Mouse (Mus musculus): ENCODE data around the gene Adamtsl4. TPM values are rescaled to one million over a fixed set of nuclear protein-coding genes. Genes with fewer than 3 reads are reported as not detected.

The Adamtsl4 gene
- polyA plus RNA-seq, 1 experiment: 7.9 TPM

- TF ChIP-seq CTCF (IDR thresholded peaks at IDR 0.05; ENCODE audit: extremely low read depth, insufficient read depth, insufficient read length, insufficient replicate concordance) (no peak), POLR2A (IDR thresholded peaks at IDR 0.05; ENCODE audit: low read depth, low read length) (no peak)
- H3K4me3 ChIP-seq (ENCODE audit: extremely low read depth, insufficient read depth, insufficient read length): peak overlapping the region; percentile 6; the same call in 1 of the 2 replicates
- 38% methylated on average over 2 of the region's 2 CpGs for WGBS
- peaks cover 42% of the 10 kb centered on the region for H3K4me1 ChIP-seq (ENCODE audit: control insufficient read depth, insufficient read depth, insufficient read length)
- H3K36me3 ChIP-seq (ENCODE audit: control insufficient read depth, insufficient read depth, low read length): peaks cover 41% of the 10 kb centered on the region
- DNase-seq (ENCODE audit: low read depth in 1 of 2, low spot score in 2 of 2): no peak
- H3K27ac ChIP-seq (ENCODE audit: insufficient read depth, low read length): peak overlapping the region; percentile 59
- H3K27me3 ChIP-seq (ENCODE audit: control insufficient read depth, insufficient read depth, low read length): no peaks in the 10 kb centered on the region
Measured at GRCm38 (mm10) chr3:95663486-95663885, 24.2 kb downstream of the Adamtsl4 start.

DNA sequence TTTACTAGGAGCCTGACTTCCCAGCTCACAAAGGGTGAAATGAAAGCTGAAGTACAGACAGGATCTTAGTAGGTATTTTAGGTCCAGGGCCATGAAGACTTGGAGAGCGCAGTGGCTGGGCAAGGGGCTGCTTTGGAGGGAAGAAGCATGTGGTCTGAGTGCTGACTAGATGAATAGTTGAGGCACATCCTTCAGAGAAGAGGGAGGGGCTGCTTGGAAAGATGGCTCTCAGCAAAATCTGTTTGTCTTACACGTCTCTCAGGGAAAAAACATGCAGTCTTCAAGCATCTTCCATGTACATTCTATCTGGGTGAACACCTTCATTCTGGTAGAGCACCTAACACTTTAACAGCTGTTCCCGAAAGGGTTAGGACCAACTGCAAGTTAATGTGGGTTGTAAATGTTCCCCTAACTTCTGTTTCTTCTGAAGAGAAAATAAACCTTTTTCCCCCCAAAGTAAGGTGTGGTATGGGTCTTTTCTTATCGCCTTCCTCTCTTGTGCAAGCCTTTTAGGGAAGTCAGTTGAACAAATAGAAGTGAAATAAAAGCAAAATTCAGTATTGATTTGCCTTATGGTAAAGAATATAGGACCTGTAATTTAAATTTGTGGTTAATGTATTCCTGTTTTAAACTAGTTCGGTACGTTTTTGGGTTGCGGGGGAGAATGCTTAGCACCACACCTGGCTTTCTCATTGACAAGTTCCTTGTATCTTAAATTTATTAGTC, 24.8 kb downstream of the Adamtsl4 start:
- H3K36me3 ChIP-seq (ENCODE audit: control insufficient read depth, insufficient read depth, low read length): peaks cover 41% of the 10 kb centered on the region
- WGBS: 29% methylated on average over 7 of the region's 7 CpGs
- DNase-seq (ENCODE audit: low read depth in 1 of 2, low spot score in 2 of 2): no peak
- peak overlapping the region; percentile 64 for H3K27ac ChIP-seq (ENCODE audit: insufficient read depth, low read length)
- peak overlapping the region; percentile 24 for H3K4me3 ChIP-seq (ENCODE audit: extremely low read depth, insufficient read depth, insufficient read length)
- H3K27me3 ChIP-seq (ENCODE audit: control insufficient read depth, insufficient read depth, low read length): no peaks in the 10 kb centered on the region
- TF ChIP-seq POLR2A (IDR thresholded peaks at IDR 0.05; ENCODE audit: low read depth, low read length): no peak
- TF ChIP-seq CTCF (IDR thresholded peaks at IDR 0.05; ENCODE audit: extremely low read depth, insufficient read depth, insufficient read length, insufficient replicate concordance): no peak
- H3K4me1 ChIP-seq (ENCODE audit: control insufficient read depth, insufficient read depth, insufficient read length): peaks cover 36% of the 10 kb centered on the region

DNA sequence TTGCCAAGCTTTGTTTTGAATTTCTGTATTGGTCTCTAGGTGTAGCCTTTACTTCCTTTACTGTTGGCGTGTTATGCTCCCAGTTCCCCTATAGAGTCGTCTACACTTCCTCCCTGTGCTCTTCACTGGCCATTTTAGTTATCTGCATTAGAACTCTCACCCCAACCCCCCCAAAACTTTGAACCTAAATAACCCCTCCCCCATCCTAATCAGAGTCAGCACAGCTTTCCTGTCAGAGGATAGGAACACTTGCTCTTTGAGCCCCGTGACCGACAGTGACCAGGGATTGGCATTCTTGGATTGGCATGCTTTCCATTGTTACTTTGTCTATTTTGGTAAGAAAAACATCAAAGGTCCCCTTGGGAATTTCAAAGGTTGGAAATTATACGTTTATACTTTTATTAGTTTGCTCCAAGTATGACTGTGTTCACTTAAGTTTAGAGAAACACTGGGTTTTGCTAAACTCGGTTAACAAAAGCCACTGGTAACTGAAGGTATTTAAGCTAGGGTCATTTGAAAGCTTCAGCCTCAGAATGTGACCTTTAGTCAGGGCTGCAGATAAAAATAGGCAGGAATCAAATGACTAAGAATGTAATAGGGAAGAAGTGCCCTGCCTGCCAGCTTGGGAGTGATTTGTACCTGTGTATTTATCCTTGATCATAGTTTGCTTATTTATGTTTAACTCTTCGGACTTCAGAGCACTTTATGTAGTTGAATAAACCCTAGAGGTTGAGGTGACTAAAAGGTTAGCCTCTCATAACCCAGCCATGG, 25.6 kb downstream of the Adamtsl4 start:
- Histone ChIP-seq H3K4me1 (ENCODE audit: control insufficient read depth, insufficient read depth, insufficient read length) (peaks cover 29% of the 10 kb centered on the region), H3K27ac (ENCODE audit: insufficient read depth, low read length) (peak overlapping the region; percentile 64; the same call in 1 of the 2 replicates), H3K27me3 (ENCODE audit: control insufficient read depth, insufficient read depth, low read length) (no peaks in the 10 kb centered on the region), H3K36me3 (ENCODE audit: control insufficient read depth, insufficient read depth, low read length) (peaks cover 41% of the 10 kb centered on the region), H3K4me3 (ENCODE audit: extremely low read depth, insufficient read depth, insufficient read length) (peak overlapping the region; percentile 46)
- no peak for DNase-seq (ENCODE audit: low read depth in 1 of 2, low spot score in 2 of 2)
- 14% methylated on average over 7 of the region's 7 CpGs for WGBS
- TF ChIP-seq CTCF (IDR thresholded peaks at IDR 0.05; ENCODE audit: extremely low read depth, insufficient read depth, insufficient read length, insufficient replicate concordance): no peak
- no peak for TF ChIP-seq POLR2A (IDR thresholded peaks at IDR 0.05; ENCODE audit: low read depth, low read length)

DNA sequence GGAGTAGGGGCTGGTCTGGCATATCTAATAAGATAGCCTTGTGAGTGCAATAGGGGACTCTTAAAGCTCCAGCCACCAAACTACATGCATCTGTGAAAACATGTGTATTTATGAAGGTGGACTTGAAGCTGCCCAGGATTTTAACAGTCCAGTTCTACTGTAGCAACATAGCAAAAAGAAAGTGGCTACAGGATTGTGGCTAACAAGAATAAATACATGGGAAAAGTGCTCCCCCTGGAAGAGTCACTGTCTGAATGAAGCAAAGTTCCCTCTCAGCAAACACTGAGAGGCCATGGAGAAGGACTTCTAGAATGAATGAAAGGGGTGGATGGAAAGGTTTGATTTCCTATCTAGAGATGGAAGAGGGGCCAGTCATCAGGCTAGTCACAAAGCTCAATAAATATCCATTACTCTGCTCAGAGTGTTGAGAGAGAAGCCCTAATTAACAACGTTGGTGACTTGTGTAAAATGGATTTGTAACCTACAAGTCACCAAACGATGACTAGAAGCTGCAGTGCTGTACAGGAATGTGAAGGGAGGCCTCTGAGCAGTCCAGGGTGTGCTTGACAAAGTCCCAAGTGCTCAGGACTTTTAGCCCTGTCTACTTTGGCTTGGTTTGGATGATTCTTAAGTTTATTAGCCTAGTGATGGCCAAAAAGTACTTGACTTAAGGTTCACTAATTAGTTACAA, 26.8 kb downstream of the Adamtsl4 start:
- H3K4me1 ChIP-seq (ENCODE audit: control insufficient read depth, insufficient read depth, insufficient read length): peaks cover 21% of the 10 kb centered on the region
- no peaks in the 10 kb centered on the region for H3K27me3 ChIP-seq (ENCODE audit: control insufficient read depth, insufficient read depth, low read length)
- 4% methylated on average over 2 of the region's 2 CpGs for WGBS
- H3K27ac ChIP-seq (ENCODE audit: insufficient read depth, low read length): peak overlapping the region; percentile 78
- no peak for DNase-seq (ENCODE audit: low read depth in 1 of 2, low spot score in 2 of 2)
- TF ChIP-seq POLR2A (IDR thresholded peaks at IDR 0.05; ENCODE audit: low read depth, low read length) (no peak), CTCF (IDR thresholded peaks at IDR 0.05; ENCODE audit: extremely low read depth, insufficient read depth, insufficient read length, insufficient replicate concordance) (no peak)
- H3K4me3 ChIP-seq (ENCODE audit: extremely low read depth, insufficient read depth, insufficient read length): peak overlapping the region; percentile 90
- H3K36me3 ChIP-seq (ENCODE audit: control insufficient read depth, insufficient read depth, low read length): peaks cover 39% of the 10 kb centered on the region

DNA sequence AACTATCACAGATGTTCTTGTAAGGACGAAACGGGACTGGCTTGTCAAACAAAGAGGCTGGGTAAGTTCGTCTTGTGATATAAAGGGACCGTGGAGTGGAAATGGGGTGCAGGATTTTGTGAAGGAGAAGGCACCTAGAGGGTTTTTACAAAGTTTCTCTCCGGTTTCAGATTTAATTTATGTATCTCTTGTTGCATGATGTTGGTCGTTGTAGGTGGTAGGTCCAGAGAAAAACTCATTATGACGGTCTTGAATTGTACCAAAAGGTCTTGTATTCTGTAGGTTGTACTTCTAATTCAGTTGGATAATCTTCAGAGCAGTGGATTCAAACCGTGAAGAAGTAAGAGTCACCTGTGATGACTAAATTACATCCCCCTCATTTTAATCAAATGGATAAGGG, 27.8 kb downstream of the Adamtsl4 start:
- no peak for TF ChIP-seq POLR2A (IDR thresholded peaks at IDR 0.05; ENCODE audit: low read depth, low read length)
- no peak for TF ChIP-seq CTCF (IDR thresholded peaks at IDR 0.05; ENCODE audit: extremely low read depth, insufficient read depth, insufficient read length, insufficient replicate concordance)
- H3K4me3 ChIP-seq (ENCODE audit: extremely low read depth, insufficient read depth, insufficient read length): peak overlapping the region; percentile 90
- peaks cover 15% of the 10 kb centered on the region for H3K4me1 ChIP-seq (ENCODE audit: control insufficient read depth, insufficient read depth, insufficient read length)
- no peaks in the 10 kb centered on the region for H3K27me3 ChIP-seq (ENCODE audit: control insufficient read depth, insufficient read depth, low read length)
- peaks cover 35% of the 10 kb centered on the region for H3K36me3 ChIP-seq (ENCODE audit: control insufficient read depth, insufficient read depth, low read length)
- no peak for DNase-seq (ENCODE audit: low read depth in 1 of 2, low spot score in 2 of 2)
- under 1% methylated on average over 8 of the region's 8 CpGs for WGBS
- H3K27ac ChIP-seq (ENCODE audit: insufficient read depth, low read length): peak overlapping the region; percentile 99

GRCm38 (mm10) chr3:95658868-95659712, 28.6 kb downstream of the Adamtsl4 start:
- Histone ChIP-seq H3K27me3 (ENCODE audit: control insufficient read depth, insufficient read depth, low read length) (no peaks in the 10 kb centered on the region), H3K27ac (ENCODE audit: insufficient read depth, low read length) (peak overlapping the region; percentile 99), H3K36me3 (ENCODE audit: control insufficient read depth, insufficient read depth, low read length) (peaks cover 32% of the 10 kb centered on the region), H3K4me3 (ENCODE audit: extremely low read depth, insufficient read depth, insufficient read length) (peak overlapping the region; percentile 90), H3K4me1 (ENCODE audit: control insufficient read depth, insufficient read depth, insufficient read length) (peaks cover 9% of the 10 kb centered on the region)
- no peak for TF ChIP-seq CTCF (IDR thresholded peaks at IDR 0.05; ENCODE audit: extremely low read depth, insufficient read depth, insufficient read length, insufficient replicate concordance)
- TF ChIP-seq POLR2A (IDR thresholded peaks at IDR 0.05; ENCODE audit: low read depth, low read length): peak; percentile 49
- DNase-seq (ENCODE audit: low read depth in 1 of 2, low spot score in 2 of 2): peak; percentile 57 to 75
- WGBS: under 1% methylated on average over 109 of the region's 113 CpGs

All from spleen, adult 2 months (tissue).